Mouse (Mus musculus) neural tube, embryonic 13.5 days (tissue): Measurements from ENCODE around the gene Marveld1. TPM values are rescaled to one million over a fixed set of nuclear protein-coding genes. Genes with fewer than 3 reads are reported as not detected.

ENCODE experiments used
- ATAC-seq: fragments of 200-750 bp; cut with Nextera tagmentation; 2 replicates; pipeline ENCODE4 v1.8.0; 2017; ENCODE audit warnings: low read depth, mild to moderate bottlenecking, moderate TSS enrichment, moderate library complexity
- H3K27ac ChIP-seq: fragments of 300-500 bp; sonication (generic); replicated peaks from 2 replicates; pipeline ENCODE4 v1.5.1; 2015; ENCODE audit warnings: moderate library complexity, mild to moderate bottlenecking, inconsistent platforms
- H3K27me3 ChIP-seq: fragments of 300-500 bp; sonication (generic); 2 replicates; pipeline ENCODE4 v1.6.1; 2015; ENCODE audit warnings: mild to moderate bottlenecking, inconsistent platforms
- H3K36me3 ChIP-seq: fragments of 300-500 bp; sonication (generic); 2 replicates; pipeline ENCODE4 v1.6.1; 2015; ENCODE audit warnings: mild to moderate bottlenecking, inconsistent platforms
- H3K4me1 ChIP-seq: fragments of 300-500 bp; sonication (generic); replicated peaks from 2 replicates; pipeline ENCODE4 v1.6.1; 2015; ENCODE audit warnings: inconsistent platforms
- H3K4me2 ChIP-seq: fragments of 300-500 bp; sonication (generic); 2 replicates; pipeline ENCODE4 v1.6.1; 2015; ENCODE audit warnings: inconsistent platforms, mild to moderate bottlenecking, moderate library complexity
- H3K4me3 ChIP-seq: fragments of 300-500 bp; sonication (generic); 2 replicates; pipeline ENCODE4 v1.5.1; 2015; ENCODE audit warnings: mild to moderate bottlenecking, inconsistent platforms
- H3K9ac ChIP-seq: fragments of 300-500 bp; sonication (generic); 2 replicates; pipeline ENCODE4 v1.6.1; 2015; ENCODE audit warnings: moderate library complexity, mild to moderate bottlenecking, inconsistent platforms
- H3K9me3 ChIP-seq: fragments of 300-500 bp; sonication (generic); 2 replicates; pipeline ENCODE4 v1.6.1; 2016; ENCODE audit warnings: inconsistent platforms
- WGBS: fragments of 180-500 bp; shearing (Covaris S2); methylation state at CpG from one replicate; pipeline ENCODE4 v1.1.7; 2015; 5-methylcytosine and 5-hydroxymethylcytosine counted together
- polyA plus RNA-seq: library from polyadenylated mRNA; unstranded; fragments of >200 nt; fragmentation: Nextera tagmentation; extraction: Ambion mirVana; gene quantifications from 2 replicates; pipeline ENCODE4 v1.2.1, GENCODE M21; 2015

Marveld1 gene
- polyA plus RNA-seq, result 3.2 and 4.1 TPM in 2 replicates

- peak; percentile 46; the same call in 1 of the 2 replicates for ATAC-seq
- Histone ChIP-seq H3K4me2 (peak within 1 kb of the TSS; percentile 82), H3K36me3 (no peaks in the 10 kb centered on the region), H3K9me3 (no peaks in the 10 kb centered on the region), H3K4me3 (peak within 1 kb of the TSS; percentile 62), H3K27ac (peak within 1 kb of the TSS; percentile 68), H3K27me3 (peaks cover 43% of the 10 kb centered on the region), H3K9ac (peak within 1 kb of the TSS; percentile 85), H3K4me1 (peaks cover 42% of the 10 kb centered on the region)
- WGBS, result under 1% methylated on average over 35 of the region's 57 CpGs
Observed at GRCm38 (mm10) chr19:42147170-42147768, at the start of gene Marveld1. TSS of gene Marveld1 (plus strand) at chr19:42147400.

GRCm38 (mm10) chr19:42099406-42099805 lies 47.8 kb upstream of the Marveld1 start:
- Histone ChIP-seq H3K4me1 (peaks cover 3% of the 10 kb centered on the region; the same call in 1 of the 2 replicates), H3K9ac (no peak overlapping the region), H3K9me3 (no peaks in the 10 kb centered on the region), H3K27me3 (no peaks in the 10 kb centered on the region), H3K4me3 (no peak overlapping the region), H3K4me2 (no peak overlapping the region), H3K36me3 (peaks cover 38% of the 10 kb centered on the region), H3K27ac (no peak overlapping the region)
- no peak for ATAC-seq
- 90% methylated on average over 3 of the region's 3 CpGs for WGBS

- H3K9me3 ChIP-seq, result no peaks in the 10 kb centered on the region
- H3K4me3 ChIP-seq, result no peak overlapping the region
- H3K36me3 ChIP-seq, result peaks cover 61% of the 10 kb centered on the region
- H3K27ac ChIP-seq, result no peak overlapping the region
- no peaks in the 10 kb centered on the region for H3K4me1 ChIP-seq
- no peak for ATAC-seq
- no peak overlapping the region for H3K4me2 ChIP-seq
- WGBS, result 97% methylated on average over 9 of the region's 9 CpGs
- no peak overlapping the region for H3K9ac ChIP-seq
- H3K27me3 ChIP-seq, result no peaks in the 10 kb centered on the region
Observed at GRCm38 (mm10) chr19:42104681-42105080, 42.5 kb upstream of the Marveld1 start.

DNA sequence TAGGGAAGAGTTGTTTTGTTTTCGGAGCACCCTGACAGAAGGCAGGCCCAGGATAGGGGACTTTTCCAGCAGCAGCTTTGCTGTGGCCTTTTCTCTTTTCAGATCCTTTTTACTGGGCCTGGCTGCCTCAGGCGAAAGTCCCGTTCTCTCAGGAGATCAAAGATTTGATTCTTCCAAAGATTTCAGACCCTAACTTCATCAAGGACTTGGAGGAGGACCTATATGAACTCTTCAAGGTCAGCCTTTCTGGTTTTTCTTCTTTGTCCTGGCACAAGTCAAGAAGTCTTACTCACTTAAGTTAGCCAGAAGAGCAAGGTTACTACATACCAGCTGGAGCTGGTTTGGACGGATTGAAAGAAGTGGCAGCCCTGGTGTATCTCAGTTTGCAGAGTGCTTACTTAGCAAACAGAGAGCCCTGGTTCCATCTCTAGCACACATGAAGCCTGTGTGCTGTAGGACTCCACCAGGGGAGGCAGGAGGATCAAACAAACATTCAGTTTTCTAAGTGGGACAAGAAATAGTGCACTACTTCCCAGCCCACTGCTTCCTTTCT lies 31.3 kb upstream of the Marveld1 start:
- Histone ChIP-seq H3K4me3 (no peak overlapping the region), H3K4me1 (no peaks in the 10 kb centered on the region), H3K27ac (no peak overlapping the region), H3K9ac (no peak overlapping the region), H3K27me3 (no peaks in the 10 kb centered on the region), H3K9me3 (no peaks in the 10 kb centered on the region), H3K36me3 (peaks cover 77% of the 10 kb centered on the region), H3K4me2 (no peak overlapping the region)
- WGBS, result 91% methylated on average over 4 of the region's 4 CpGs
- ATAC-seq, result no peak

GRCm38 (mm10) chr19:42118142-42118541 lies 29.1 kb upstream of the Marveld1 start:
- no peaks in the 10 kb centered on the region for H3K27me3 ChIP-seq
- H3K4me2 ChIP-seq, result no peak overlapping the region
- H3K4me3 ChIP-seq, result no peak overlapping the region
- H3K36me3 ChIP-seq, result peaks cover 96% of the 10 kb centered on the region
- H3K9ac ChIP-seq, result no peak overlapping the region
- 94% methylated on average over 9 of the region's 9 CpGs for WGBS
- H3K4me1 ChIP-seq, result no peaks in the 10 kb centered on the region
- no peaks in the 10 kb centered on the region for H3K9me3 ChIP-seq
- H3K27ac ChIP-seq, result no peak overlapping the region
- no peak for ATAC-seq

- ATAC-seq, result no peak
- Histone ChIP-seq H3K9me3 (no peaks in the 10 kb centered on the region), H3K9ac (no peak overlapping the region), H3K4me1 (no peaks in the 10 kb centered on the region), H3K4me3 (no peak overlapping the region), H3K36me3 (peaks cover 96% of the 10 kb centered on the region), H3K27me3 (no peaks in the 10 kb centered on the region), H3K27ac (no peak overlapping the region), H3K4me2 (no peak overlapping the region)
- WGBS, result 87% methylated on average over 5 of the region's 5 CpGs
Observed at GRCm38 (mm10) chr19:42118596-42118995, 28.6 kb upstream of the Marveld1 start.

DNA sequence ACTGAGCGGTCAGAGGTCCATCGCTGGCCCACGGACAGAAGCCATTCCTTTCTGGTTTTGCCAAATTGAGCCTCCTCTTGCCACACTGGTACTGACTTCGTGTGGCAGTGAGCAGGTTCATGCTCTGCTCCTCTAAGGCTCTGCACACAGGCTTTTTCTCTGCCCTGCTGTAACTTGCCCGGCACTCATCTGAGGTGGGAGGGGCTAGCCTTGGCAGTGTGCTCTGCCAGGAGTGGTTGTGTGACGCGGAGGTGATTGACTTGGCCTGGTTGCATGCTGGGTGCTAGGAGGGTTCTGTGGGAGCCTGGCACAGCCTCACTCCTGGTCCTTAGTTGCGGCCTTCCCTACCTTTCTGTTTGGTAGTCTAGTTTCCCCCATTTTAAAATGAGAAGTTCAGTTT lies 26.7 kb upstream of the Marveld1 start:
- peaks cover 96% of the 10 kb centered on the region for H3K36me3 ChIP-seq
- H3K27ac ChIP-seq, result no peak overlapping the region
- H3K9me3 ChIP-seq, result no peaks in the 10 kb centered on the region
- ATAC-seq, result no peak
- no peaks in the 10 kb centered on the region for H3K27me3 ChIP-seq
- no peak overlapping the region for H3K9ac ChIP-seq
- no peak overlapping the region for H3K4me3 ChIP-seq
- WGBS, result 93% methylated on average over 8 of the region's 8 CpGs
- H3K4me1 ChIP-seq, result no peaks in the 10 kb centered on the region
- no peak overlapping the region for H3K4me2 ChIP-seq

DNA sequence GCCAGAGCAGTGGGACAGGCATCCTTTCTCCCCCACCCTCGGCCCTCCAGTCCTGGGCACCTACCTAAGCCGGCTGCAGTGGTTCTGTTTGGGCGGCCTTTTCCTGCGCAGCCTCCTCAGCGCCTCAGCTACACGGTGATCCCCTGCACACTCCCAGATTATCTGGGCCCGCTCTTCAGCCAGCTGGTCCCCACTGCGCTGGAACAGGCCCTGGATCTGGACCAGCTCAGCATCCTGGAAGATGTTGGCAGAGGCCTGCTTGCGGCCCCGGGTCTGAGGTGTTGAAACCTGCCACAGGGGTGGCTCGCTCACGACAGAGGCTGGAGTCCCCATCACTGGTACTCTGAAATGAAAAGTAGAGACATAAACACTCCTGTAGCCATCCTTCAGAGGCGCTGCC lies 22.5 kb upstream of the Marveld1 start:
- Histone ChIP-seq H3K9me3 (no peaks in the 10 kb centered on the region), H3K36me3 (peaks cover 56% of the 10 kb centered on the region), H3K4me2 (no peak overlapping the region), H3K9ac (no peak overlapping the region), H3K27ac (no peak overlapping the region), H3K4me3 (no peak overlapping the region), H3K27me3 (peaks cover 17% of the 10 kb centered on the region), H3K4me1 (peaks cover 17% of the 10 kb centered on the region)
- no peak for ATAC-seq
- 87% methylated on average over 13 of the region's 13 CpGs for WGBS

GRCm38 (mm10) chr19:42125501-42126218 lies 21.5 kb upstream of the Marveld1 start:
- peaks cover 47% of the 10 kb centered on the region for H3K36me3 ChIP-seq

GRCm38 (mm10) chr19:42126219-42126605 lies 21.0 kb upstream of the Marveld1 start:
- no peak overlapping the region for H3K27ac ChIP-seq
- WGBS, result 92% methylated on average over 6 of the region's 6 CpGs
- ATAC-seq, result no peak
- peaks cover 17% of the 10 kb centered on the region for H3K27me3 ChIP-seq
- no peak overlapping the region for H3K9ac ChIP-seq
- H3K4me1 ChIP-seq, result peaks cover 23% of the 10 kb centered on the region
- H3K36me3 ChIP-seq, result peaks cover 41% of the 10 kb centered on the region
- H3K9me3 ChIP-seq, result no peaks in the 10 kb centered on the region
- no peak overlapping the region for H3K4me2 ChIP-seq
- no peak overlapping the region for H3K4me3 ChIP-seq

More at GRCm38 (mm10) chr19:42125501-42126218, 21.5 kb upstream of the Marveld1 start:
- H3K9ac ChIP-seq, result no peak overlapping the region
- no peak for ATAC-seq
- no peak overlapping the region for H3K27ac ChIP-seq
- H3K4me2 ChIP-seq, result no peak overlapping the region
- no peaks in the 10 kb centered on the region for H3K9me3 ChIP-seq
- H3K4me3 ChIP-seq, result no peak overlapping the region
- peaks cover 23% of the 10 kb centered on the region for H3K4me1 ChIP-seq
- WGBS, result 77% methylated on average over 11 of the region's 11 CpGs
- peaks cover 17% of the 10 kb centered on the region for H3K27me3 ChIP-seq

DNA sequence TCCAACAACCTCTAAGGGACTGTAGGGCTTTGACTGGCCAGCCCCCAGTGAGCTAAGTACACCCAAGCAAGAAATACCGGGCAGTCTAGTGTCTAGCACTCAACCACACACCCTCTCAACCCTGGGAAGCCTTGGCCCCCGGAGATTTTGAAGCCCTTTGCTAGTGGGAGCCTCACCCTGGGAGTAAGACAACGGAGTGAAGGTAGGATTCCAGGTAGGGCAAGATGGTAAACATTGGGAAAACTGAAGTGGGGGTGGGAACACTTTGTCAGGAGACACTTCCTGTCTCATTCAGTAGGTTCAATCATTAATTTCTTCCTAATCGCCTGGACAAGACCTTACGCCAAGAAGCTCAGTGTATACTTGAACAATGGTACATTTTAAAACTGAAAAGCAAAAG lies 20.2 kb upstream of the Marveld1 start:
- H3K4me1 ChIP-seq, result peaks cover 23% of the 10 kb centered on the region
- peaks cover 17% of the 10 kb centered on the region for H3K27me3 ChIP-seq
- no peak overlapping the region for H3K27ac ChIP-seq
- 90% methylated on average over 5 of the region's 5 CpGs for WGBS
- no peak overlapping the region for H3K9ac ChIP-seq
- H3K4me2 ChIP-seq, result no peak overlapping the region
- peaks cover 33% of the 10 kb centered on the region for H3K36me3 ChIP-seq
- no peaks in the 10 kb centered on the region for H3K9me3 ChIP-seq
- ATAC-seq, result no peak
- no peak overlapping the region for H3K4me3 ChIP-seq

- ATAC-seq, result no peak
- peaks cover 21% of the 10 kb centered on the region for H3K36me3 ChIP-seq
Observed at GRCm38 (mm10) chr19:42128052-42128740, 19.0 kb upstream of the Marveld1 start.

More at GRCm38 (mm10) chr19:42128052-42128740, 19.0 kb upstream of the Marveld1 start:
- Histone ChIP-seq H3K27ac (peak overlapping the region; percentile 54; the same call in 1 of the 2 replicates), H3K4me1 (peaks cover 23% of the 10 kb centered on the region), H3K4me3 (peak overlapping the region; percentile 62), H3K4me2 (peak overlapping the region; percentile 98), H3K9ac (peak overlapping the region; percentile 79), H3K27me3 (peaks cover 17% of the 10 kb centered on the region), H3K9me3 (no peaks in the 10 kb centered on the region)
- WGBS, result 6% methylated on average over 23 of the region's 23 CpGs
